Mouse (Mus musculus) E14TG2a.4 (cell line): Measurements from ENCODE around the gene Fxyd6.

Experiments
- H3K27me3 ChIP-seq: 2 replicates; pipeline ENCODE4 v1.6.1; 2014; ENCODE audit warnings: low read length, control low read depth; ENCODE audit not compliant: insufficient read depth
- H3K36me3 ChIP-seq: 2 replicates; pipeline ENCODE4 v1.6.1; 2014; ENCODE audit warnings: low read length, control low read depth; ENCODE audit not compliant: insufficient read depth
- H3K4me1 ChIP-seq: replicated peaks from 2 replicates; pipeline ENCODE4 v1.6.1; 2014; ENCODE audit warnings: low read depth, low read length, control low read depth
- H3K4me3 ChIP-seq: replicated peaks from 2 replicates; pipeline ENCODE4 v1.5.1; 2014; ENCODE audit warnings: mild to moderate bottlenecking, low read length
- H3K9me3 ChIP-seq: 2 replicates; pipeline ENCODE4 v1.6.1; 2014; ENCODE audit warnings: low read length, control low read depth
- CTCF ChIP-seq: conservative IDR thresholded peaks from 2 replicates; pipeline ENCODE4 v1.5.1; 2014; ENCODE audit warnings: low read length
- NANOG ChIP-seq: IDR thresholded peaks from 2 replicates; pipeline ENCODE4 v1.6.1; 2014; ENCODE audit warnings: borderline replicate concordance, low read length, mixed read lengths
- POU5F1 ChIP-seq: IDR thresholded peaks from 2 replicates; pipeline ENCODE4 v1.6.1; 2014; ENCODE audit warnings: low read length, borderline replicate concordance

Fxyd6 gene

GRCm38 (mm10) chr9:45398336-45398735 lies 28.4 kb downstream of the Fxyd6 start:
- 0 out of 2 replicates have a peak, but pooled peaks cover 5% of the 10 kb centered on the region for H3K27me3 ChIP-seq
- H3K4me1 ChIP-seq: peaks cover 77% of the 10 kb centered on the region
- no peak overlapping the region for H3K4me3 ChIP-seq
- peaks cover 43% of the 10 kb centered on the region for H3K36me3 ChIP-seq
- TF ChIP-seq POU5F1: no peak
- no peak for TF ChIP-seq CTCF
- no peak for TF ChIP-seq NANOG
- no peaks in the 10 kb centered on the region for H3K9me3 ChIP-seq

- H3K4me3 ChIP-seq: no peak within 1 kb of the TSS
- TF ChIP-seq NANOG: no peak
- no peak for TF ChIP-seq POU5F1
- TF ChIP-seq CTCF: no peak
- peaks cover 82% of the 10 kb centered on the region for H3K4me1 ChIP-seq
- H3K27me3 ChIP-seq: 0 out of 2 replicates have a peak, but pooled peaks cover 5% of the 10 kb centered on the region
- H3K9me3 ChIP-seq: no peaks in the 10 kb centered on the region
- H3K36me3 ChIP-seq: peaks cover 32% of the 10 kb centered on the region
Observed at GRCm38 (mm10) chr9:45399434-45399833, 29.4 kb downstream of the Fxyd6 start, which contains the start of gene Fxyd2. Fxyd2 (plus strand) TSS chr9:45399669.

GRCm38 (mm10) chr9:45401851-45402250 lies 31.9 kb downstream of the Fxyd6 start:
- TF ChIP-seq NANOG: no peak
- TF ChIP-seq CTCF: no peak
- no peak for TF ChIP-seq POU5F1
- Histone ChIP-seq H3K4me1 (peaks cover 75% of the 10 kb centered on the region), H3K9me3 (no peaks in the 10 kb centered on the region), H3K4me3 (no peak overlapping the region), H3K27me3 (0 out of 2 replicates have a peak, but pooled peaks cover 5% of the 10 kb centered on the region), H3K36me3 (peaks cover 8% of the 10 kb centered on the region)

GRCm38 (mm10) chr9:45402957-45403356 lies 33.0 kb downstream of the Fxyd6 start:
- no peaks in the 10 kb centered on the region for H3K9me3 ChIP-seq
- TF ChIP-seq NANOG: no peak
- no peak for TF ChIP-seq POU5F1
- no peak for TF ChIP-seq CTCF
- H3K4me1 ChIP-seq: peaks cover 74% of the 10 kb centered on the region
- H3K36me3 ChIP-seq: peaks cover 5% of the 10 kb centered on the region; the same call in 1 of the 2 replicates
- H3K27me3 ChIP-seq: 0 out of 2 replicates have a peak, but pooled peaks cover 5% of the 10 kb centered on the region
- no peak overlapping the region for H3K4me3 ChIP-seq

GRCm38 (mm10) chr9:45405694-45406093 lies 35.7 kb downstream of the Fxyd6 start:
- H3K36me3 ChIP-seq: no peaks in the 10 kb centered on the region

GRCm38 (mm10) chr9:45406808-45407207 lies 36.8 kb downstream of the Fxyd6 start:
- Histone ChIP-seq H3K4me1 (peaks cover 76% of the 10 kb centered on the region), H3K4me3 (no peak overlapping the region), H3K36me3 (no peaks in the 10 kb centered on the region), H3K9me3 (no peaks in the 10 kb centered on the region), H3K27me3 (peaks cover 12% of the 10 kb centered on the region)
- TF ChIP-seq POU5F1 (no peak), CTCF (no peak), NANOG (no peak)

More at GRCm38 (mm10) chr9:45405694-45406093, 35.7 kb downstream of the Fxyd6 start:
- TF ChIP-seq NANOG (no peak), POU5F1 (no peak), CTCF (no peak)
- peak overlapping the region; percentile 17 for H3K4me3 ChIP-seq
- H3K4me1 ChIP-seq: peaks cover 73% of the 10 kb centered on the region
- H3K27me3 ChIP-seq: peaks cover 14% of the 10 kb centered on the region; the same call in 1 of the 2 replicates
- H3K9me3 ChIP-seq: no peaks in the 10 kb centered on the region

- H3K36me3 ChIP-seq: no peaks in the 10 kb centered on the region
- H3K4me1 ChIP-seq: peaks cover 71% of the 10 kb centered on the region
- TF ChIP-seq CTCF (peak; percentile 57), NANOG (no peak)
- peaks cover 12% of the 10 kb centered on the region for H3K27me3 ChIP-seq
- H3K4me3 ChIP-seq: peak overlapping the region; percentile 48
- H3K9me3 ChIP-seq: no peaks in the 10 kb centered on the region
Observed at GRCm38 (mm10) chr9:45407706-45408675, 38.0 kb downstream of the Fxyd6 start.

- Histone ChIP-seq H3K36me3 (no peaks in the 10 kb centered on the region), H3K4me3 (no peak overlapping the region), H3K27me3 (peaks cover 12% of the 10 kb centered on the region), H3K9me3 (no peaks in the 10 kb centered on the region), H3K4me1 (peaks cover 58% of the 10 kb centered on the region)
- no peak for TF ChIP-seq NANOG
- no peak for TF ChIP-seq CTCF
- no peak for TF ChIP-seq POU5F1
Observed at GRCm38 (mm10) chr9:45410193-45410592, 40.2 kb downstream of the Fxyd6 start.
